Mouse (Mus musculus): ENCODE results near the gene Angptl4. TPM values are rescaled to one million over a fixed set of nuclear protein-coding genes. Genes with fewer than 3 reads are reported as not detected.

The Angptl4 gene
- polyA plus RNA-seq, 1 experiment from 2014 or later = 22.0 TPM

- WGBS = 87% methylated on average over 3 of the region's 3 CpGs
- DNase-seq (ENCODE audit: low spot score) (no peak), ATAC-seq (ENCODE audit: low FRiP score) (no peak)
- H3K27ac ChIP-seq (ENCODE audit: low read depth, low read length) = no peak overlapping the region
- H3K27me3 ChIP-seq (ENCODE audit: control insufficient read depth, insufficient read depth, low read length) = no peaks in the 10 kb centered on the region
- no peaks in the 10 kb centered on the region for H3K36me3 ChIP-seq (ENCODE audit: control insufficient read depth, insufficient read depth, low read length)
- no peak overlapping the region for H3K4me2 ChIP-seq (replicated peaks; ENCODE audit: low read depth, low read length)
- no peaks in the 10 kb centered on the region for H3K9me3 ChIP-seq (ENCODE audit: control insufficient read depth, low read length)
- H3K4me1 ChIP-seq (replicated peaks; ENCODE audit: control insufficient read depth, insufficient read depth, low read length) = peaks cover 6% of the 10 kb centered on the region; the same call in 1 of the 2 replicates
- H3K9ac ChIP-seq (ENCODE audit: low read depth, low read length) = no peak overlapping the region
- no peak overlapping the region for H3K4me3 ChIP-seq (ENCODE audit: low read depth, low read length)
Measured at GRCm38 (mm10) chr17:33756108-33756790, 25.4 kb downstream of the Angptl4 start.

DNA sequence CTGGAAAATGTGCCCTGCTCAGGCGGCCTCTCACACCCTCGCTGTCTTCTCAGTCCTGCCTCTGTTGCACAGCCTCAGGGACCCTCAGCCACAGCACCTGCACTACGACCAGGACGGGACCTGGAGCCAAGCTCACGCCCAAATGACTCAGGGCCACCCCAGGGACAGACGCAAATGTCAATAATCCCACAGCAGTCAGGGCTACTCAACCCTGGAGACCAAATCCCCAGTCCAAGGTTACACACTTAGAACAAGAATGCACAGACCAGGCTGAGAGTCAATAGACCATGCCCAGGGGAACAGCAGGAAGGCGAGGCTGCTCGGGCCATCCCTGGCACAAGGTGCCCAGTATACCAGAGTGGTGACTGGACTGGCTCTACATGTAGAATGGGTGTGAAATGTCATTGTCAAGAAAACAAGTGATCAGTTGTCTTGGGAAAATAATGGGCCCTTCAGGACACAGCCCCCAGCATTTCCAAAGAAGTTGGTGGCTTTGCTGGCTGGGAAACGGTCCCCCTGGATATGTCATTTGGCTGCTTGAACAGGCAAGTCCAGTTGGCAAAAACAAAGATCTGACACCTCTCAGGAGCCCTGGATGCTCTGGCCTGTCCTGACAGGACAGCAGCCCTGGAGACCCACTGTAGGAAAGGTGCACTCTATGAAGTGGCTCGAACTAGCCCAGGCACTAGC lies 26.1 kb downstream of the Angptl4 start:
- H3K27ac ChIP-seq (ENCODE audit: low read depth, low read length) = no peak overlapping the region
- ATAC-seq (ENCODE audit: low FRiP score) = no peak
- no peak overlapping the region; the same call in 1 of the 2 replicates for H3K4me3 ChIP-seq (ENCODE audit: low read depth, low read length)
- H3K9ac ChIP-seq (ENCODE audit: low read depth, low read length) = no peak overlapping the region
- WGBS = 85% methylated on average over 10 of the region's 10 CpGs
- peaks cover 6% of the 10 kb centered on the region; the same call in 1 of the 2 replicates for H3K4me1 ChIP-seq (replicated peaks; ENCODE audit: control insufficient read depth, insufficient read depth, low read length)
- DNase-seq (ENCODE audit: low spot score) = no peak
- H3K27me3 ChIP-seq (ENCODE audit: control insufficient read depth, insufficient read depth, low read length) = no peaks in the 10 kb centered on the region
- H3K9me3 ChIP-seq (ENCODE audit: control insufficient read depth, low read length) = no peaks in the 10 kb centered on the region
- no peak overlapping the region for H3K4me2 ChIP-seq (replicated peaks; ENCODE audit: low read depth, low read length)
- H3K36me3 ChIP-seq (ENCODE audit: control insufficient read depth, insufficient read depth, low read length) = no peaks in the 10 kb centered on the region

GRCm38 (mm10) chr17:33754656-33755055 lies 27.0 kb downstream of the Angptl4 start:
- Histone ChIP-seq H3K4me3 (ENCODE audit: low read depth, low read length) (no peak overlapping the region), H3K27ac (ENCODE audit: low read depth, low read length) (no peak overlapping the region), H3K9ac (ENCODE audit: low read depth, low read length) (no peak overlapping the region), H3K36me3 (ENCODE audit: control insufficient read depth, insufficient read depth, low read length) (no peaks in the 10 kb centered on the region), H3K4me2 (replicated peaks; ENCODE audit: low read depth, low read length) (no peak overlapping the region), H3K27me3 (ENCODE audit: control insufficient read depth, insufficient read depth, low read length) (no peaks in the 10 kb centered on the region), H3K9me3 (ENCODE audit: control insufficient read depth, low read length) (no peaks in the 10 kb centered on the region), H3K4me1 (replicated peaks; ENCODE audit: control insufficient read depth, insufficient read depth, low read length) (peaks cover 6% of the 10 kb centered on the region; the same call in 1 of the 2 replicates)
- ATAC-seq (ENCODE audit: low FRiP score) (no peak), DNase-seq (ENCODE audit: low spot score) (no peak)
- 66% methylated on average over 1 of the region's 1 CpGs for WGBS

- no peak overlapping the region for H3K27ac ChIP-seq (ENCODE audit: low read depth, low read length)
- 96% methylated on average over 2 of the region's 2 CpGs for WGBS
- ATAC-seq (ENCODE audit: low FRiP score) = no peak
- H3K4me3 ChIP-seq (ENCODE audit: low read depth, low read length) = no peak overlapping the region
- H3K4me1 ChIP-seq (replicated peaks; ENCODE audit: control insufficient read depth, insufficient read depth, low read length) = peaks cover 1% of the 10 kb centered on the region; the same call in 1 of the 2 replicates
- no peaks in the 10 kb centered on the region for H3K27me3 ChIP-seq (ENCODE audit: control insufficient read depth, insufficient read depth, low read length)
- H3K9me3 ChIP-seq (ENCODE audit: control insufficient read depth, low read length) = no peaks in the 10 kb centered on the region
- DNase-seq (ENCODE audit: low spot score) = no peak
- H3K9ac ChIP-seq (ENCODE audit: low read depth, low read length) = no peak overlapping the region
- peaks cover 7% of the 10 kb centered on the region; the same call in 1 of the 2 replicates for H3K36me3 ChIP-seq (ENCODE audit: control insufficient read depth, insufficient read depth, low read length)
- no peak overlapping the region for H3K4me2 ChIP-seq (replicated peaks; ENCODE audit: low read depth, low read length)
Measured at GRCm38 (mm10) chr17:33752297-33752696, 29.3 kb downstream of the Angptl4 start.

DNA sequence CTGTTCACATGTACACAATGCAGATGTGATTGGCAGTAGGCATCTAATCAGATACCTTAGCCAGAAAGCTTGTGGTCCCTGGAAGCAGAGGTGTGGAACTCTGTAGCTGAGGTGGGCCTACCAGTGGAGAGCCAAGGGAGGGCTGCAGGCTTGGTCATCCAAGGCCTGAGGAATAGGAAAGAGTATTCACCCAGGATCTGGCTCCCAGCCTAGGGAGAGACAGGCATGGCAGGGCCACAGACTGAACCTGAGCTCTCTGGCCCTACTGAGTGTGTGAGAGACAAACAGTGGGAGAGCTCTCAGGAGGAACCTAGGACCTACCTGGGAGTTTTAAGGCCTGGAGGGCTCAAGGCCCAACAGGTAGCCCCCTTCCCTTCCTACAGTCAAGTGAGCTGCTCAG lies 30.4 kb downstream of the Angptl4 start:
- no peaks in the 10 kb centered on the region for H3K4me1 ChIP-seq (replicated peaks; ENCODE audit: control insufficient read depth, insufficient read depth, low read length)
- H3K27me3 ChIP-seq (ENCODE audit: control insufficient read depth, insufficient read depth, low read length) = no peaks in the 10 kb centered on the region
- ATAC-seq (ENCODE audit: low FRiP score) = no peak
- H3K27ac ChIP-seq (ENCODE audit: low read depth, low read length) = no peak overlapping the region
- no peaks in the 10 kb centered on the region for H3K9me3 ChIP-seq (ENCODE audit: control insufficient read depth, low read length)
- DNase-seq (ENCODE audit: low spot score) = no peak
- H3K36me3 ChIP-seq (ENCODE audit: control insufficient read depth, insufficient read depth, low read length) = peaks cover 8% of the 10 kb centered on the region; the same call in 1 of the 2 replicates
- no peak overlapping the region for H3K4me3 ChIP-seq (ENCODE audit: low read depth, low read length)
- no peak overlapping the region for H3K9ac ChIP-seq (ENCODE audit: low read depth, low read length)
- H3K4me2 ChIP-seq (replicated peaks; ENCODE audit: low read depth, low read length) = no peak overlapping the region

DNA sequence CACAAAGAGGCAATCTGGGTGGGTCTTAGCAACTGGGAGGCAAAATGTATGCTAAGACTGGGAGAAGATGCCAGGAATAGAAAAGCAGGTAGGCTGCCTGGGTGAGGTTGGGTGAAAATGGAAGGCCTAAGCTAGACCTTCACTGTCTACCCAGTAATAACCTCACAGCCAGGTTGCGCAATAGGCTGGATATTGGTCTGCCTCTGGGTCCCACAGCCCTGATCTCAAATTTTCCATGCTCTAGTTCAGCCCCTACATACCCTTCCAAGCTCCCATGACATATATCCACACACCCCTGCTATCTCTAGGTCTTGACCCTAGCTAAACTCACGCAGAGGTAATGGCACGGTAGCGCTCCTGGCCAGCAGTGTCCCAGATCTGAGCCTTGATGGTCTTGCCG lies 32.2 kb downstream of the Angptl4 start:
- no peaks in the 10 kb centered on the region for H3K4me1 ChIP-seq (replicated peaks; ENCODE audit: control insufficient read depth, insufficient read depth, low read length)
- H3K27ac ChIP-seq (ENCODE audit: low read depth, low read length) = no peak overlapping the region
- 98% methylated on average over 5 of the region's 5 CpGs for WGBS
- H3K27me3 ChIP-seq (ENCODE audit: control insufficient read depth, insufficient read depth, low read length) = no peaks in the 10 kb centered on the region
- no peak for ATAC-seq (ENCODE audit: low FRiP score)
- no peak overlapping the region for H3K4me2 ChIP-seq (replicated peaks; ENCODE audit: low read depth, low read length)
- no peaks in the 10 kb centered on the region for H3K9me3 ChIP-seq (ENCODE audit: control insufficient read depth, low read length)
- peaks cover 14% of the 10 kb centered on the region; the same call in 1 of the 2 replicates for H3K36me3 ChIP-seq (ENCODE audit: control insufficient read depth, insufficient read depth, low read length)
- H3K4me3 ChIP-seq (ENCODE audit: low read depth, low read length) = no peak overlapping the region
- no peak overlapping the region for H3K9ac ChIP-seq (ENCODE audit: low read depth, low read length)
- DNase-seq (ENCODE audit: low spot score) = no peak

DNA sequence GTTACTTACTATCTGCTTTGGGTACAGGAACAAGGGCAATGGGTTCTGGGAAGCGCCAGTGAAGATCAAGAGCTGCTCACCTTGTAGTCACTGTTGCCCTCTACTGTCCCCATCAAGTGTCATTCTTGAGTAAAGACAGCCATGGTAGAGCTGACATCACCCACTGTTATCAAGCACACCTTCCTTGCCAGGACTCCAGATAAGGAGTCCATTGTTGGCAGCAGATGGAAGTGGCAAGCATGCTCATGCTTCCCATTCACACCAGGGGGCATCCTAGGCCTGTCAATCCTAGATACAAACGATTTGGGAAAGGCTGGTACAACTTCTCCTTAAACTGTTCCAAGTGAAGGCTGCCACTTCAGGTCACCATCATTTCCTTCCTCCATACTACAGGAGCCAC lies 35.6 kb downstream of the Angptl4 start:
- Histone ChIP-seq H3K4me1 (replicated peaks; ENCODE audit: control insufficient read depth, insufficient read depth, low read length) (no peaks in the 10 kb centered on the region), H3K27ac (ENCODE audit: low read depth, low read length) (no peak overlapping the region), H3K36me3 (ENCODE audit: control insufficient read depth, insufficient read depth, low read length) (peaks cover 14% of the 10 kb centered on the region; the same call in 1 of the 2 replicates), H3K4me3 (ENCODE audit: low read depth, low read length) (no peak overlapping the region), H3K27me3 (ENCODE audit: control insufficient read depth, insufficient read depth, low read length) (no peaks in the 10 kb centered on the region), H3K4me2 (replicated peaks; ENCODE audit: low read depth, low read length) (no peak overlapping the region), H3K9ac (ENCODE audit: low read depth, low read length) (no peak overlapping the region), H3K9me3 (ENCODE audit: control insufficient read depth, low read length) (0 out of 2 replicates have a peak, but pooled peaks cover 3% of the 10 kb centered on the region)
- DNase-seq (ENCODE audit: low spot score) = no peak
- WGBS = 84% methylated on average over 2 of the region's 2 CpGs
- ATAC-seq (ENCODE audit: low FRiP score) = no peak

DNA sequence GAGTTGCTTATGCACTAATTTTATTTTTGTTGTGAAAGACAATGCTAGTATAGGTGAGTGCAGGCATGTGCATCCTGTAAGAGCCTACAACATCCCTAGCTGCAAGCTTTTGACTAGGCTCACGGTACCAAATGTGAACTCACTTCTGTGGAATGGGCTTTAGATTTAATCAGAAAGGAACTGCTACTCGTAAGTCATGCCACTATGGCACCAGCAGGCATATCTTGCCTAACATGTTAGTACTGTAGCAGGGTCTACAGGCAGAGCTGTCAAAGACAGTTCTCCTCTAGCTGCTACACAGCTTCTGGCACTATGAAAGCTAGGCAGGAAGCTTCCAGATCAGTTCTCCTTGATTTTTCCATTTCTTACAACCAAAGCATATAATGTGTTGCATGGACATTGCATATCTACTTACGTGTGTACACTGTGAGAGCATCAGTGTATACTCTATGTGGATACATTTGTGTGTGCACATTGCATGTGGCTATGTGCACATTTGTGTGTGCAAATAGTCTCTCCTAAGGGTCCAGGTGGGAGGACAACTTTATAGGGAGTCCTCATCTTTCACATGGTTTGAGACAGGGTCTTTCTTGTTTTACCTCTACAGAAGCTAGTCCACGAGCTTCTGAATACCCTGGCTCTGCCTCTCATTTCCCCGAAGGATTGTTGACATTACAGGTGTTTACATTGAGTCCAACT lies 36.8 kb downstream of the Angptl4 start:
- H3K4me3 ChIP-seq (ENCODE audit: low read depth, low read length) = no peak overlapping the region
- ATAC-seq (ENCODE audit: low FRiP score) (no peak), DNase-seq (ENCODE audit: low spot score) (no peak)
- H3K4me2 ChIP-seq (replicated peaks; ENCODE audit: low read depth, low read length) = no peak overlapping the region
- no peaks in the 10 kb centered on the region for H3K4me1 ChIP-seq (replicated peaks; ENCODE audit: control insufficient read depth, insufficient read depth, low read length)
- no peaks in the 10 kb centered on the region for H3K27me3 ChIP-seq (ENCODE audit: control insufficient read depth, insufficient read depth, low read length)
- WGBS = 87% methylated on average over 5 of the region's 5 CpGs
- H3K9ac ChIP-seq (ENCODE audit: low read depth, low read length) = no peak overlapping the region
- peaks cover 14% of the 10 kb centered on the region; the same call in 1 of the 2 replicates for H3K36me3 ChIP-seq (ENCODE audit: control insufficient read depth, insufficient read depth, low read length)
- H3K9me3 ChIP-seq (ENCODE audit: control insufficient read depth, low read length) = 0 out of 2 replicates have a peak, but pooled peaks cover 3% of the 10 kb centered on the region
- H3K27ac ChIP-seq (ENCODE audit: low read depth, low read length) = no peak overlapping the region

Measured in hindbrain, embryonic 11.5 days (tissue).